Mouse (Mus musculus) mature B cell (primary cell): ENCODE data around the gene Dnajb8.

ENCODE experiments used
- in situ Hi-C: fragments of 300-500 bp; cut with MboI; formaldehyde crosslinking; loops from 2 replicates; pipeline ENCODE4 v1.14.3; 2019

The Dnajb8 gene

DNA sequence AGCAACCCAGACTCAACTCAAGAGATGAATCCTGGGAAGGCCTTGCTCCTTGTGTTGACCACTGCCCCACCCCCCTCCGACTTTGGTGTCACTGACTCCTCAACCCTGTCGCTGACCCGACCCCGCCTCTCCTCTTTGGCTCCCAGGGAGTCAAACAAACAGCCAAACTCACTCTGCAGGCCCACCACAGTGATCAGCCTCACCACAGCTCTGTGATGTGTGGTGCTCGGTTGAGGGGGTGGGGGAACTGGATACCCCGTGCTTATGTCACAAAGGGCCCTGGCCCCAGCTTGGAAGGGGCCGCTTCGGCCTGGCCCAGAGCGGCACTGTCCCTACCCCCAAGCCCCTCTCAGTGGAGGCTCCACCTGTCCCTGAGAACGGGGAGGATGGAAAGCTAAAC, at the start of gene Dnajb8:
Gene Dnajb8, plus strand, starts transcription at position 301 of the 400 bp plus-strand sequence.
- in situ Hi-C loops, result no loop called here

DNA sequence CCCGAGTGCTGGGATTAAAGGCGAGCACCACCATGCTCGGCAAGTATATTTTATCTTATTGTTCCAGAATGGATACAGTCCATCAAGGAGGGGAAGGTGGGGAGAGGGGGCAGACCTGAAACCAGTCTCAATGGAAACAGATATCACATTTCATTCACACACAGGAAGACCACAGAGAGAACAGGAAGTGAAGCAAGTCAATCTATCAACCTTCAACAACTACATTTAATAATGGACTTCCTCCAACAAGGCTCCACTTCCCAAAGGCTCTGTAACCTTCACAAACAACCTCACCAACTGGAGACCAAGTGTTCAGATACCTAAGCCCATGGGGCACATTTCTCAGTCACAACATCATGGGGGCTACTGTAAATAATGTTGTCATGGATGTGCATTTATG, 47.9 kb upstream of the Dnajb8 start:
- in situ Hi-C loops, result no loop called here

GRCm38 (mm10) chr6:88174676-88175075, 47.4 kb upstream of the Dnajb8 start:
- in situ Hi-C loops, result no loop called here

DNA sequence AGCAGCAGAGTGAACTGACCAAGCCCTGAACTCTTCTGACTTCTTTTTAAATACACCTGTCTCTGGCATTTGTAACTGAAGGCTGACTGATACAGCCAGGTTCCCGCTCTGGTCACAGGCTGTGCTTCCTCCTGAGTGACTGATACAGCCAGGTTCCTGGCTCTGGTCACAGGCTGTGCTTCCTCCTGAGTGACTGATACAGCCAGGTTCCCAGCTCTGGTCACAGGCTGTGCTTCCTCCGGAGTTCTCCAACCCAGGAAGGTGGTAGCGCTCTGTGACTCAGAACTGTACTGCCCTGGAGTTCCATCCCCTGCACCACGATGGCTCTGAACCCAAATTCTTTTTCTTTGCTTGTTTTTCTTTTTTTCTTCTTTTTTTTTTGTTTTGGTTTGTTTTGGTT, 37.4 kb upstream of the Dnajb8 start:
- in situ Hi-C loops, result no loop called here

DNA sequence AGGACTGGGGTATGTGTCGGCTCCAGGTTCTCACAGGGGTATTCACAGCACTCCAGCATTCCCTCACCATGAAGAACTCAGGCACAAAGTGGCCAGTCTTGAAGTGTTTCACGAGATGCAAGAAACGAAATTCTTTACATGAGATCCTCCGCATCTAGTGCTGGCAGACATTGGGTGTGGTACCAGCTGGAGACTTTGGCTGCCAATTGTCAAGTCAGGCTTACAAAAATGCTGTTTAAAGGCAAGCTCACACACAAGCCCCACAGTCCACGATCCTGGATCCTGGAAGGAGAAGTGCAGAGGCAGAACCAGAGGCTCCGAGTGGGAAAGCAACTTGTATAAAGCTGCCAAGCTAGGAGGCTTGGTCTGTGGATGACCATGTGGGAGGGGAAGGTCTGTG, 33.9 kb upstream of the Dnajb8 start:
- in situ Hi-C loops, result no loop called here

DNA sequence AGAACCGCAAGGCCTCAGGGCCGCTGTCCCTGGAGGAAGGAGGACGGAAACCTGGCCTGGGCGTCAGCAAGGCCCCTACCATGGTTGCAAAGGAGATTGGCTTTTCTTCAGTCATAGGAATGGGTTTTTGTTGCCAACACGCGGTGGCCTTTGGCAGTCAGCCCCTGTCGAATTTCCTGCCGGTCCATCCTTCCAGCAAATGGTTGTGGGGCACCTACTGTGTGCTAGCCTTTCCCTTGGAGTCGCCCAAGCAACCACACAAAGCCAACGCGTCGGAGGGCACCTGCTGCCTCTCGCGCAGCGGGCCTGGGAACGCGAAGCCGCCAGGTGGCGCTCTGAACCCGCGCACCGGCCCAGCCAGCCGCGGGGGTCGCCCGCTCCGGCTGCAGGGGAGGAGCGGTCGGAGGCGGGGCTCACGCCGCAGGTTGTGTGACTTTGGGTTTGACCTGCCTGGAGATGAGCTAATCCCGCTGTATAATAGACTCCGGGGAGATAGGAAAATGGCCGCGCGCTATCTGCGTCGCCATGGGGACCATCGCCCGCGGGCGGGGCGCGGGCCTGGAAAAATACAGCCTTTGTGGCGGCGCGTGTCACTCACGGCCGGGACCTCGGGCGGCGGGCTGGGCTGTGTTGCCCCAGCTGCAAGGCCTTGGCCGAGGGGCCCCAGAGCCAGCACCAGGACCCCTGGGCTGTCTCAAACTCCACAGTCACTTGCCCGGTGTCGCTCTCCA, 32.6 kb upstream of the Dnajb8 start:
- in situ Hi-C loops, result loop anchor here (10.0 kb wide), 1 partner anchor 315 kb away; no protein-coding TSS in a partner anchor

- in situ Hi-C loops, result loop anchor here (10.0 kb wide), 1 partner anchor 315 kb away; no protein-coding TSS in a partner anchor
Observed at GRCm38 (mm10) chr6:88190043-88190309, 32.1 kb upstream of the Dnajb8 start.

DNA sequence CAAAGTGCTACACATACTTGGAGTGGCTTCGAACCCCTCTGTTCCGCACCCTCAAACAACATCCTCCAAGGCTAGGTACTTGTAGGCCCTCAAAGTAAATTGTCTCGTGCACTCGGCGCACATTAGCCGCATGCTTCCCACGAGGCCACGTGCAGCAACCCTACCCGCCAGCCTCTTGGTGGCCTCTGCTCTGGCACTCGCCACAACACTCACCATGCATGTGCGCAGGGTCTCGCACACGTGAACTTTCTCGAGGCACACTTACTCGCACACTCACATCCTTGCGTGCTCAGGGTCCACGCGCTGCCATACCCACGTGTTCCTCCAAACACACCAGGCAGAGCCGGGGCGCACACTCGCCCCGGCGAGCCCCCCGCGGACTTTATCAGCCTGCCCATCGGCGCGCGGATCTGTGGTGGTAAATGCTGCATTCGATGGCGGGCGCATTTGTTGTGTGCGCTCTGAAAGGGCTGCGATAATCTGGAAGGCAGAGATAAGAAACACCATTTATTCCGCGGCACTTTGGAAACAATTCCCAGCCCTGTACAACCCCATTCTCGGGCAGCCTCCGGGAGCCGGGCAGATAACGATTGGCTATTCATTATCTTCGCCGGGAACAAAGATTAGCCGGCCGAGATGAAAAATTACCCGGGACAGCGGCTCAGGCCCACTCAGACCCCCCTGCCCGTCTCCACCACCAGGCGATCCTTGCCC, 31.6 kb upstream of the Dnajb8 start:
- in situ Hi-C loops, result loop anchor here (10.0 kb wide), 1 partner anchor 314 kb away; no protein-coding TSS in a partner anchor

DNA sequence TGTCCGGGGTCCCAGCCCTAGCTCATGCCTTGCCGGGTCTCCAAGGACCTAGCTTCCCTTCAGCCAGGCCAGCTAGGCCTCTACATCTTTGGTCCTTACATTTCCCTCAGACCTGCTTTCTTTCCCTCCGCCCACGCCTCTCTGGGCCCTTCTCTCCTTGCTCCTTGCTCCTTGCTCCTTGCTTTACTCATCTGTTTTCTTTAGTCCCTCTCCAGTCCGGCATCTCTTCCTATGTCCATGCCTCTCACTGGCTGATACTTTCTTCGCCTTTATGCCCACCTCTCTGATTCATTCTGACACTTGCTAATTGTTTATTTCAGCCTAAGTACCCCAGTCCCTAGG, 31.1 kb upstream of the Dnajb8 start:
- in situ Hi-C loops, result loop anchor here (10.0 kb wide), 1 partner anchor 314 kb away; no protein-coding TSS in a partner anchor

DNA sequence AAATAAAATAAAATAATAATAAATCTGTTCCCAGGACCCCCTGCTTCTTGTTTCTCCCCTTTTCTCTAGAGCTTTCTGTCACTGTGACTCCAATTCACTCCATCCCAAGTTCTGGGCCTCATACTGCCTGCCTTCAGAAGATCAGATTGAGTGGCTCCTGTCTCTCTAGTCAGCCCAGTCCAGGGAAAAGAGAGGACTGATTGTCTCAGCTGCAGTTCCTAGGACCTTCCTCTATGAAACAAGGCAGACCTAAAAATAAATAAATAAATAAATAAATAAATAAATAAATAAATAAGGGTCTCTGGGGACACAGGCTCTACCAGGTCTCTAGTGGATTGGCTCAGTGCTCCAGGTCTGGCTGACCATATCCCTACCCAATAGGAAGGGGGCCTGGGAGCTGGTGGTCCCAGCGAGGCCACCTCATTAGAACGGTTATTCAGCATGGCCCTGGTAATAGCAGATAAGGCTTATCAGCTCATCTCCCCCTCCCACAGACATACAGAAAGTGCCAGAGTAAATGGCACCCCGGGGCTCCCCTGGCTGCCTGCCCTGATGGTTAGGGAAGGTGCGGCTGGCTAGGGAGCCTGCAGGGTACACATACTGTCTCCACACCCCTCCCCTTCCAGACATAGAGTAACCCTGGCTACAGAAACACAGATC, 30.5 kb upstream of the Dnajb8 start:
- in situ Hi-C loops, result loop anchor here (10.0 kb wide), 1 partner anchor 313 kb away; no protein-coding TSS in a partner anchor

GRCm38 (mm10) chr6:88192756-88193155, 29.3 kb upstream of the Dnajb8 start:
- in situ Hi-C loops, result loop anchor here (10.0 kb wide), 1 partner anchor 312 kb away; no protein-coding TSS in a partner anchor

DNA sequence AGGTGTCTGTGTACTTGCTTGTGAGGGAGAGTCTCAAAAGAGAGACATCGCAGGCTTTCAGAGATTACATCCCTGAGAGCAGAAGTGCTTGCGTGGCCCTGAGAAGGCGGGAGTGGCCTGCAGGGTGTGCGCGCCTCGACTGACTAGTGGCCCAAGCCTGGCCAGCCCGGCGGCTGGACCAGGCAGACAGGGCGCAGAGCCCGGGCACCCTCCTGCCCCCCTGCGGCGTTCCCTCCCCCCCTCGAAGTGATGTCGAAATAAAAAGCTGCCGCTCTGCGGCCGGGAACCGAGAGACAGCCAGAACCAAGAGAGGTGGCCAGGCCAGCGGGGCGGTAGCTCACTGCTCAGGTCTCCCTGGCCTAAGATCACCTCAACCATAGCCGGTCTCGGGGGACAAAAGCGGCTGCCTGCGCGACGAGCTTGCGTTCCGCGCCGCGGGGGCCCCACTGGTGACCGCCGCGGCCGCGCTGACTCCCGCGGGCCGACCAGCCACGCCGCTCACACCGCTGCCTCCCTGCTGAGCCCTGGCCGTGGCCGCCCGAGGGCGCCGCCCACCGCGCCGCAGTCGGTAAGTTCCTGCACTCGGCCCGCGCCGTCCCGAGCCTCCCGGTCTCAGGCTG, 28.5 kb upstream of the Dnajb8 start, which contains the start of gene Gata2:
Gene Gata2, plus strand, starts transcription at position 459 of the 620 bp plus-strand sequence.
- in situ Hi-C loops, result loop anchor here (10.0 kb wide), 1 partner anchor 311 kb away; no protein-coding TSS in a partner anchor

GRCm38 (mm10) chr6:88194053-88194977, 27.8 kb upstream of the Dnajb8 start:
- in situ Hi-C loops, result loop anchor here (10.0 kb wide), 1 partner anchor 310 kb away; no protein-coding TSS in a partner anchor

DNA sequence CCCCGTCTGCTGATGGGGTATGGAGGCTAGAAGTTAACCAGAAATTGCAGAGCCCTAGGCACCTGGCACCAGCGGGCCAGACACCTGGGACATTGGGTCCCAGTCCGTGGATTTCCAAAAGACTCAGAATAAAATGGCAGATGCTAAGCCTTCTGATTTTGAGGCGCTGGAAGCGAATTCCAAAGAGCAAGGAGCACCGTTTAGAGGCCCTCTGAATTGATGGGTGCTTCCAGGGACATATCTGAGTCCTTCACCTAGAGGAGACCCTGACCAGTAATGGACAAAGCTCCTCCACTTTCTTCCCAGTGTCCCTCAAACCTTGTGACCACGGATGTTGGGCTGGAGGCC, 27.1 kb upstream of the Dnajb8 start:
- in situ Hi-C loops, result loop anchor here (10.0 kb wide), 1 partner anchor 310 kb away; no protein-coding TSS in a partner anchor

DNA sequence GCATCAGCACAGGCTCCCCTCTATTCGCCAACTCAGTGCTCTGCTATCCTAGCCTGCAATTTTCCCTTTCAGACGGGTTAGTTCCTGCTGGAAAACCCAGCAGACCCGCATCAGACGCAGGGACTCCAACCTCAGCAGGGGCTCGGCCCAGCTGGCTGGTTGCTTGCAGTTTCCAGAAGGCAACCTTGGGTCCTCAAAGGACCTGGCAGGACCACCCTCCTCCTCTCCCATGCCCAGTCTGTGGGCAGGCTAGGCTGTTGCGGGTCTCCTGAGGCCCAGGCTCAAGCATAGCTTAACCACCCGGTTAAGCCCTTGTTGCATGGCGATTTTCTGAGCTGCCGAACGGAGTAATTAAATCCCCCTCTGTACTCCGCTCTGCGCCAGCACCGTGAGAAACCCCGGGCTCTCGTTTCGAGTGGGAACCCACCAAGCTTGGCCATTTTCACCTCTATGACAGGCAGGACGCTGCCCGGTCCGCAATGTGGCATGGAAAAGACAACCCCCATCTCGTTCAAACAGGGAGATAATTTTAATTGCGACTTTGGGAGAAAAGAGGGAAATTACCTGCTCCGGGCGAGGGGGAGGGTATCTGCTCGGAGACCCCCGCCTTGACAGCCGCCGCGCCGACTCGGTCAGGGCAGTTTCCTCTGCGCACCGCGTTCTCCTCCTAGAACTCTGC, 25.9 kb upstream of the Dnajb8 start:
- in situ Hi-C loops, result loop anchor here (10.0 kb wide), 1 partner anchor 309 kb away; no protein-coding TSS in a partner anchor

DNA sequence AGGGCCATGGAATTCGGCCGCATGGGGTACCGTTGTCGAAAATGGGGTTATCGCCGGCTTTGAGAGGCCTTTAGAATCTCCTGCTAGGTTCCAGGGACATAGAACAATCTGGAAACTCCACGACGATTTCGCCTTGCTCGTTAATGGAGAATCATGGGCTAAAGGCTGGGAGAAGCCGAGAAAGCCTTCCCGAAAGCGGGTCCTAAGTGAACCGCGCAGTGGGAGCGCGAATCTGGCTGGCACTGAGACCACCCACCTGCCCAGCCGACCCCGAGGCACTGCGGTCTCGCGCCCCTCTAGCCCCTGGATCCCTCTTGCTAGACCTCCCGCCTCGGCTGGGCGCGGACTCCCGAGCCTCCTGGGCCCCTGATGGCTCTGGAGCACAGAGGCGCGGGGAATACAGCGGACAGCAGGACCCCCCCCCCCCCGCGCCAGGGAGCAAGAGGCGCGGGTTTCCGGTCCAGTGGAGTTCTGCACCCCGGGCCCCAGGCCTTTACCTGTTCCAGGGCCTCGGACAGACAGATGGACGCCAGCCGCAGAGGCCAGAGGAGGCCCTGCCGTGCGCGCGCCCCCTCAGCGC, 25.2 kb upstream of the Dnajb8 start:
- in situ Hi-C loops, result loop anchor here (10.0 kb wide), 1 partner anchor 308 kb away; no protein-coding TSS in a partner anchor

- in situ Hi-C loops, result loop anchor here (10.0 kb wide), 1 partner anchor 307 kb away; no protein-coding TSS in a partner anchor
Observed at GRCm38 (mm10) chr6:88197313-88198069, 24.6 kb upstream of the Dnajb8 start.

DNA sequence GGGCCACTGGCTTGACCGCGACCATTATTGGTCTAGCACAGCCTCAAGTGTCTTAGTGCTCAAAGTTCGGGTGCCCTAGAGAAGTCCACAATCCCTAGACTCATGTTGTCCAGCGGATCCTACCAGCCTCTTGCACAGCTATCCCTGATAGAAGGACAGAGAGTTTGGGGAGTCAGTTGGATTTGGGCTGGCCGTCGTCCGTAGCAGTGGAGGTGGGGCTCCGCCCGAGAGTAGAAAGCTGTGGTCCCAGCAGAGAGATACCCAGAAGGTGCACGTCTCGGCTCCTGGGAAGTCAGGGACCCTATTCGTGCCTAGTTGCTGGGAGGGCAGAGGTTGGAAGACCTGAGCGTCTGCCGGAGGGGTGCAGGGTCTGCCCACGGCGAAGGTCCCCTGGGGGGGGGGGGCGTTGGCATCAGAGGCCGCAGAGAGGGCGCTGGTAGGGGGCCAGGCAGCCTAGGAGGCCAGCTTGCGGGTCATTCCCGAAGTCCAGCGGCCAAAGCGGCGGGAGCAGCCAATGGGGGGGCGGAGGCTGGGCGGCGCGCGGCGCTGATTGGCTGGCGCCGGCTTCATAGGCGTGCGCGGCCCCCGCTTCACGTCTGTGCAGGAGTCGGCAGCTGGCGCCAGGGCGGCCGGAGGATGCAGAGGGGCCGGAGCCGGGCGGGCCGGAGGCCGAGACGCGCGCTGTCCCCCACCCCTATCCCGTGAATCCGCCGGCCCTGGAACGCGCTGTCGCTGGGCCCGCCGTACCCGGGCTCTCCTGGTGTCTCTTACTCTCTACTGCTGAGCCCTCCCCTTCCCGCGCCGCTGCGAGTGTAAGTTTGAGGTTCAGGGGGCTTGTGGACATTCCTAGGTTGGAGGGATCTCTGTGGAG, 23.8 kb upstream of the Dnajb8 start:
- in situ Hi-C loops, result loop anchor here (10.0 kb wide), 1 partner anchor 306 kb away; no protein-coding TSS in a partner anchor
